Mouse (Mus musculus) activated CD4-positive, CD25-positive, alpha-beta regulatory T cell, adult 4 months (primary cell): ENCODE results near the gene Plekhb2. TPM values are rescaled to one million over a fixed set of nuclear protein-coding genes. Genes with fewer than 3 reads are reported as not detected.

Source experiments
- ATAC-seq: one replicate; pipeline ENCODE4 v1.8.0; 2017
- polyA plus RNA-seq, 2 experiments: library from polyadenylated mRNA; unstranded; fragments of 100-300 nt; shearing (Covaris generic); gene quantifications; one replicate each; pipeline ENCODE4 v1.2.1; 2017

Plekhb2 gene
- polyA plus RNA-seq, 2 experiments from 2014 or later, result 120 to 128 TPM

GRCm38 (mm10) chr1:34834904-34835303 lies 14.9 kb upstream of the Plekhb2 start:
- ATAC-seq, result no peak

GRCm38 (mm10) chr1:34837951-34838689 lies 11.7 kb upstream of the Plekhb2 start:
- no peak for ATAC-seq

GRCm38 (mm10) chr1:34839241-34839640 lies 10.5 kb upstream of the Plekhb2 start:
- ATAC-seq, result no peak

- ATAC-seq, result no peak
These were observed 7.9 kb upstream of the Plekhb2 start for GRCm38 (mm10) chr1:34841709-34842388.

GRCm38 (mm10) chr1:34842389-34842861 lies 7.4 kb upstream of the Plekhb2 start:
- ATAC-seq, result peak; percentile 50

- ATAC-seq, result peak; percentile 75
These were observed 6.7 kb upstream of the Plekhb2 start, which contains the start of gene Fam168b for GRCm38 (mm10) chr1:34842887-34843618. Gene Fam168b (minus strand): TSS chr1:34843065.

GRCm38 (mm10) chr1:34847070-34847469 lies 2.7 kb upstream of the Plekhb2 start:
- ATAC-seq, result no peak

- no peak for ATAC-seq
These were observed 764 bp downstream of the Plekhb2 start for GRCm38 (mm10) chr1:34850343-34851136.

GRCm38 (mm10) chr1:34851562-34851961 lies 1.8 kb downstream of the Plekhb2 start:
- peak; percentile 57 for ATAC-seq

- ATAC-seq, result peak; percentile 74
These were observed 2.5 kb downstream of the Plekhb2 start for GRCm38 (mm10) chr1:34852116-34852878.

GRCm38 (mm10) chr1:34853786-34854185 lies 4.0 kb downstream of the Plekhb2 start:
- no peak for ATAC-seq

GRCm38 (mm10) chr1:34855056-34855739 lies 5.4 kb downstream of the Plekhb2 start:
- ATAC-seq, result no peak

GRCm38 (mm10) chr1:34858671-34859070 lies 8.9 kb downstream of the Plekhb2 start:
- no peak for ATAC-seq

- ATAC-seq, result no peak
These were observed 10.0 kb downstream of the Plekhb2 start for GRCm38 (mm10) chr1:34859761-34860160.

GRCm38 (mm10) chr1:34860205-34860604 lies 10.4 kb downstream of the Plekhb2 start:
- ATAC-seq, result no peak

- ATAC-seq, result no peak
These were observed 13.1 kb downstream of the Plekhb2 start for GRCm38 (mm10) chr1:34862877-34863276.

GRCm38 (mm10) chr1:34863323-34863722 lies 13.5 kb downstream of the Plekhb2 start:
- ATAC-seq, result no peak

GRCm38 (mm10) chr1:34864243-34864642 lies 14.5 kb downstream of the Plekhb2 start:
- ATAC-seq, result no peak

GRCm38 (mm10) chr1:34865866-34866265 lies 16.1 kb downstream of the Plekhb2 start:
- ATAC-seq, result no peak

GRCm38 (mm10) chr1:34866815-34867573 lies 17.2 kb downstream of the Plekhb2 start:
- peak; percentile 91 for ATAC-seq
